Mouse (Mus musculus): ENCODE measurements around the gene Daam2. TPM values are rescaled to one million over a fixed set of nuclear protein-coding genes. Genes with fewer than 3 reads are reported as not detected.

Gene Daam2
- 9.2 and 9.4 TPM in 2 replicates for polyA plus RNA-seq (2012; rRNA removed)

- DNase-seq (ENCODE audit: low read depth), result no peak
Measured at GRCm38 (mm10) chr17:49563830-49564470, at the start of gene Daam2. TSS of gene Daam2 (minus strand) at chr17:49564343.

GRCm38 (mm10) chr17:49610296-49610695 is 46.2 kb upstream of the Daam2 start:
- no peak for DNase-seq (ENCODE audit: low read depth)

GRCm38 (mm10) chr17:49607351-49608027 is 43.3 kb upstream of the Daam2 start:
- DNase-seq (ENCODE audit: low read depth), result no peak

DNA sequence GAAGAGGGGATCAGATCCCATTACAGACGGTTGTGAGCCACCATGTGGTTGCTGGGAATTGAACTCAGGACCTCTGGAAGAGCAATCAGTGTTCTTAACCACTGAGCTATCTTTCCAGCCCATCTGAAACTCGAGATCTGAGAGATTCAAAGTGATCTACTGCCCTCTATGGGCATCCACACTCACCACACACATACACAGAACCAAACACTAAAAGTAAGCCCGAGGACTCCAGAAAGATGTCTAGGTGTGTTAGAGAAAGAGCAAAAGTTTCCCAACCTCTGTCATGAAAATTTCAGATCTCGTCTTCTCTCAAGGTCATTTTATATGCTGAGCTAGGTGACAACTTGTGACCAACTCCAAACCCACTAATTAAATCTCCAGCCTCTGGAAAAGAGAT is 41.3 kb upstream of the Daam2 start:
- no peak for DNase-seq (ENCODE audit: low read depth)

- DNase-seq (ENCODE audit: low read depth), result no peak
Measured at GRCm38 (mm10) chr17:49590051-49590450, 25.9 kb upstream of the Daam2 start.

GRCm38 (mm10) chr17:49582471-49582870 is 18.3 kb upstream of the Daam2 start:
- DNase-seq (ENCODE audit: low read depth), result no peak

- no peak for DNase-seq (ENCODE audit: low read depth)
Measured at GRCm38 (mm10) chr17:49577321-49577720, 13.2 kb upstream of the Daam2 start.

GRCm38 (mm10) chr17:49568717-49569116 is 4.6 kb upstream of the Daam2 start:
- no peak for DNase-seq (ENCODE audit: low read depth)

DNA sequence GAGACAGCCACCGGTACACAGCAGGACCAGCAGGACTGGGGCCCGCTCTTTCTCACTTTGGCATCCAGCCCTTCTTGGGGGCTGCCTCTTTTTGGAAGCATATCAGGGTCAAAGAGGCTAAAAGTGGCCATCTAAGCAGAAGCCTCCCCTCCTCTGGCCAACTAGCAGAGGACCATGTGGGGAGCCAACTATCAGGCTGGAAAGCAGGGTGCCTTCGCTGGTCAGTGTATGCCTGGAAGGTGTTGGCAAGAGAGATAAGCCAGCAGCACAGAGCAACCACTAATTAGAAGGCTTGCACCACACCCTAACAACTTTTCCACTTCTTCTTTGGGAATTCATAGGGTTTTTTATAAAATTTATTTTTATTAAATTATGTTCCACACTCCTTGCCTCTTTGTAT is 346 bp upstream of the Daam2 start:
- no peak for DNase-seq (ENCODE audit: low read depth)

DNA sequence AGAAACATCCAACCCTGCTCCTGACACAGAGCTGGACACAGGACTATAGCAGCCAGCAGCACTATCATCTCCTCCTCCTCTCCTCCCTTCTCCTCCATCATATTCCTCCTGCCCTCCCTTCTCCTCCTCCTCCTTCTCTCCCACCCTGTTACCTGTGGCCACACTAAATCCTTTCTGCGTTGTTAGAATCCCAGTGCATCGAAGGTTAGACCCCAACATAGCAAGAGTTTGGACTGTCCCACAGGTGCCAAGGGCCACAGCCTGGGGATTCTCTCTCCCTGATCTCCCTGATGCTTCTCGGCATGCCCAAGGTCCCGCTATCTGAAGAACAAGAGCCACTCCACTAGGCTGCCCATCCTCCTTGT is 745 bp downstream of the Daam2 start:
- DNase-seq (ENCODE audit: low read depth), result no peak

DNA sequence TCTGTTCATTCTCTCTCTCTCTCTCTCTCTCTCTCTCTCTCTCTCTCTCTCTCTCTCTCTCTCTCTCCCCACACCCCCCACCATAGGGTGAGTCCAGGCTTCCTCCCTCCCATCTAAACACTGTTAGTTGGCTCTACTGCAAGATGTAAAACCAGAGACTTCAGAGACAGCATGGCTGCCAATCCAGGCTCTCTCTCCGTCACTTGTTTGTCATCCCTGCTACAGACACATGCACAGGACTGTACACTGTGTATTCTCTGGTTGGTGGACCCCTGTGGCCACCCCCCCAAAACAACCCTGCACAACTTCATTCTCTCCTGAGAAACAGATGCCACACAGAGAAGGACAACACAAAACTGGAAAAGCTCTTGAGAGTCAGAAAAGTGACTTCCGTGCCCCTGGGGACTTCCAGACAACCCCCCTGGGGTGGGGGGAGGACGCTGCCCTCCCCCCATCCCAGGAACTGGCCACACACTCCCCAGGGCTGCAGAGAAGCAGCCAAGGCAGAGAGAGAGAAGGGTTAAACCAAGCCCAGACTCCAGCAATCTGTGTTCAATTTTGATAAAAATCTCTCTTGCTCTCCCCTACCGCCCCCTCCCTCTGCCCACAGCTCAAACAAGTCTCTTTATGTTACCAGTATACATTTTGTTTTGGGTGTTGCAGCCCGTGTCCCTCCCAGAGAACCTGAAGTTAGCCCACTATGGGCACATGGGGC is 1.3 kb downstream of the Daam2 start:
- no peak for DNase-seq (ENCODE audit: low read depth)

DNA sequence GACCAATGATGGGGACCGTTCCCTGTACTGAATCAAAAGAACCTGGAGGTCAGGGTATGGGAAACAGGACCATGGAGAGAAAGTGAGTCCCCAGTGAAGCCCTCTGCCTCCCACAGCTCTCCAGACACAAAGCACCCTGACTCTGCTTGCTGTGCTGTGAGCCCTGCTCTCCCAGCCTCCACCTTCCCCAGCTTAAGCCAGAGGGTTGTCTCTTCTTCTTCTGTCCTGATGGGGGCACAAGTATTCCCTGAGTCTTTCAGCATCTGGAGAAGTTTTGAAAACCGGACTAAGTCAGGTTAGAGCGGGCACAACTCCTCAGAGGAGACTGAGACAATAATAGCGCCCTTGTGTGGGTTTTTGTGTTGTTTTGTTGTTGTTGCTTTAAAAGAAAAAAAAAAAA is 2.2 kb downstream of the Daam2 start:
- DNase-seq (ENCODE audit: low read depth), result no peak

DNA sequence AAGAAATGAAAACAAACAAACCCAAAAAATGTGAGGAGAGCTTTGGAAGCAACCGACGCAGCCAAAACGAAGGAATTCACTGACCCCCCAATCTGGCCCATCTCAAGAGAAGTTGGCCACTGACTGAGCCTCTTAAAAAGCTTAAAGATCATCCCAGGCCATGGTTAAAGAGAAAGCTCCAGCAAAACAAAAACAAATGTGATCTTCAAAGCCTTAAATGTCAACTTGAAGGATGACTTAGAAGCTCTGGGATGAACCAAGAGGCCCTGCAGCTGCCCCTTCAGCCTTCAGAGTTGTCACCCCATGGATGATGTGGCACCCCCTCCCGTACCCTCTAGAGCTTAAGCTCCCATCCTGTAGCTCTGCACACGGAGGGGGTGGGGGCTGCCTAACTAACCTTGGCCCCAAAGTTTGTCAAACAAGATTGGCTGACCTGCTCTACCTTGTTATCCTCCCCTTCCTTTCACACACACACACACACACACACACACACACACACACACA is 4.3 kb downstream of the Daam2 start:
- no peak for DNase-seq (ENCODE audit: low read depth)

DNA sequence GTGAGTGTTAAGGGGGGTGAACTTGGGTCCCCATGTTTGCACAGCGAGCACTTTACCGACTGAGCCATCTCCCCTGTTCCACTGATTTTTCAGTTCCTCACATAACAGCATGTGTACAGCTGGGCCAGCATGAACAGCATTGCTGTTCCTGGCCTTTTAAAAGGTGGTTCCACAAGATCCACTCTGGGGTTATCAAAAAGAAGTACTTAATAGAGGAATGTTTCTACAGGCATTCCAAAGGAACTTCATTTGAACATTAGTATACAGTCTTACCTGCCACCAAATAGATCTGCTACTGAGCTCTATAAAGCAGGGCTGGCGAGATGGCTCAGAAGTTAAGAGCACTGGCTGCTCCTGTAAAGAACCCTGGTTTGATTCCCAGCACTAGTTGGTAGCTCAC is 8.0 kb downstream of the Daam2 start:
- DNase-seq (ENCODE audit: low read depth), result no peak

DNA sequence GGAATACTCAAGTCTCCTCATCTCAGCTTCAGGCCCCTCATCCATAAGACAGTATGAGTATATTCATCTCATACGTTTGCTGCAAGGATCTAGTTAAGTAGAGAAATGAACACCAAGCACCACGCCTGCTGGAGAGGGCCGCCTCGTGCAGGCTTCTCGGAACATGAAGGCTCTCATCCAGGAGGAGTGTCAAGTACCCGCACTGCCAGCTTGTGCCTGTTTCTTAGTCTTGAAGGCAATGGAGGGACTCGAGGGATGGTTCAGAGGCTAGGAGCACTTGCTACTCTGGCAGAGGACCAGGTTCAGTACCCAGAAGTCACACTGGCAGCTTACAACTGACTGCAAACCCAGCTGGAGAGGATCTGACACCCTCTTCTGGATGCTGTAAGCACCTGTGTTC is 12.2 kb downstream of the Daam2 start:
- no peak for DNase-seq (ENCODE audit: low read depth)

DNA sequence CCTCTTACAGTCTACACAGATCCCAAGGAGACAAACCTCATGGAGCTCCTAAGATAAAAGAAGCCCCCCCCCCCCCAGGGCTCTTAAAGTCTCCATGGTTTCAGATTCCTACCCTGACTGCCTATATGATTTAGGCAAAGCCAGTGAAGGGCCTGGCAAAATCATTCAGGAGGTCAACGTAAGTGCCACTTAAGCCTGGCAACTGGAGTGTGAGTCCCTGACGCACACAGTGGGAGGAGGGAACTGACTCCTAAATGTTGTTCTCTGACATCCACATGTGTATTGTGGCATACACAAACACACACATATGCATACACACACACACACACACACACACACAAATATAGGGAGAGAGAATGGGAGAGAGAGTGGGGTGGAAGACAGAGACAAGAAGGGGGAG is 12.7 kb downstream of the Daam2 start:
- no peak for DNase-seq (ENCODE audit: low read depth)

GRCm38 (mm10) chr17:49545997-49546396 is 18.1 kb downstream of the Daam2 start:
- DNase-seq (ENCODE audit: low read depth), result no peak

- DNase-seq (ENCODE audit: low read depth), result no peak
Measured at GRCm38 (mm10) chr17:49545424-49545823, 18.7 kb downstream of the Daam2 start.

DNA sequence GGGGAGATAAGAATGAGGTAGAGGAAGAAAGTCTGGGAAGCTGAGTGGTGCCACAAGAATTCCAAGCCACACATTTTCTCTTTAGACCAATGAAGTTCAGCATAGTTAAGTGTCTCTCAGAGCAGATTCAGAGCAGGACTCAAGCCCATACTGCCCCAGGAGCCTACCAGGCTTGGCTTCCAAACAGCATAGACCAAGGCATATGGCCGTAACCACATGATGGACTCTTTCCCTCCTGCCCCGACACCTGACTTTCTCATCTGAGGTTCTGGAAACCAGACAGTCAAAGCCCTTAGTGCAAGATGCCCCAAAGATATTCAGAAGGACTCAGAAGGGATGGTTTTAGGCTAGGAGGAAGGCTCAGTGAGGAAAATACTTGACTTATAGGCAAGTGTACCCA is 19.6 kb downstream of the Daam2 start:
- no peak for DNase-seq (ENCODE audit: low read depth)

- DNase-seq (ENCODE audit: low read depth), result no peak
Measured at GRCm38 (mm10) chr17:49540706-49541105, 23.4 kb downstream of the Daam2 start.

DNA sequence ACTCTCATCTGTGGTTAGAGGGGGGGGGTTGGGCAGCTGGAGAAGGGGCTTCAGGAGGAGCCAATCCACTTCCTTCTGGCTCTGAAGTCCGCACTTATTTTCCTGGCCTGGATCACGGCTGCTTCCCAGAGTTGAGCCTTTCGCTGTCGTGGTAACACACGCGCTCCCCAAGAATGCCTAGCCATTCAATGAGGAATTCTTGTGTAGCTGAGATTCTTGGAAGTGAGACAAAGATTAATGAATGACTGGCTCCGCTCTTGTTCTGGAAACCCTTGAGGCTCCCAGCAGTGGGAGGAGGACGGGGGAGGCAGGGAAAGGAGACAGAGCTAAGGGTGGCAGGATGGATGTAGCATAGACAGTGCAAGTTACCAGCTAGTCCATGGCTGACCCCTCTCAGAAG is 24.9 kb downstream of the Daam2 start:
- DNase-seq (ENCODE audit: low read depth), result no peak

GRCm38 (mm10) chr17:49535580-49535979 is 28.6 kb downstream of the Daam2 start:
- DNase-seq (ENCODE audit: low read depth), result no peak

GRCm38 (mm10) chr17:49534267-49534719 is 29.9 kb downstream of the Daam2 start:
- DNase-seq (ENCODE audit: low read depth), result no peak
